Mouse (Mus musculus) forebrain, embryonic 14.5 days (tissue): ENCODE measurements at regions not wholly inside any gene's neighbourhood (a gene's known extent, or its start where the extent isn't known, plus 50 kb on each side); places are given as distances from the start of the nearest gene placed in this dataset.

Source experiments
- ATAC-seq: fragments of 200-750 bp; cut with Nextera tagmentation; 2 replicates; pipeline ENCODE4 v1.8.0; 2017; ENCODE audit warnings: mild to moderate bottlenecking, moderate library complexity
- DNase-seq: peaks from one replicate; pipeline ENCODE4 v3.0.0-alpha.2; 2015; ENCODE audit warnings: low spot score
- H3K27ac ChIP-seq: fragments of 300-500 bp; sonication (generic); 2 replicates; pipeline ENCODE4 v1.5.1; 2014; ENCODE audit warnings: low read depth, mild to moderate bottlenecking, control low read depth, low read length, moderate library complexity
- H3K27me3 ChIP-seq: fragments of 300-500 bp; sonication (generic); replicated peaks from 2 replicates; pipeline ENCODE4 v1.6.1; 2014; ENCODE audit warnings: low read length, control low read depth, mixed read lengths; ENCODE audit not compliant: control insufficient read depth, insufficient read depth
- H3K36me3 ChIP-seq: fragments of 300-500 bp; sonication (generic); 2 replicates; pipeline ENCODE4 v1.6.1; 2014; ENCODE audit warnings: low read length, control low read depth; ENCODE audit not compliant: control insufficient read depth, insufficient read depth
- H3K4me1 ChIP-seq: fragments of 300-500 bp; sonication (generic); 2 replicates; pipeline ENCODE4 v1.6.1; 2014; ENCODE audit warnings: antibody characterized with exemption, low read length, control low read depth; ENCODE audit not compliant: control insufficient read depth, insufficient read depth
- H3K4me2 ChIP-seq: fragments of 300-500 bp; sonication (generic); 2 replicates; pipeline ENCODE4 v1.6.1; 2014; ENCODE audit warnings: mild to moderate bottlenecking, control low read depth, low read length
- H3K4me3 ChIP-seq: fragments of 300-500 bp; sonication (generic); 2 replicates; pipeline ENCODE4 v1.5.1; 2014; ENCODE audit warnings: low read depth, low read length, control low read depth
- H3K9ac ChIP-seq: fragments of 300-500 bp; sonication (generic); 2 replicates; pipeline ENCODE4 v1.6.1; 2014; ENCODE audit warnings: mild to moderate bottlenecking, low read length, control low read depth, moderate library complexity
- H3K9me3 ChIP-seq: fragments of 300-500 bp; sonication (generic); replicated peaks from 2 replicates; pipeline ENCODE4 v1.6.1; 2016; ENCODE audit warnings: low read length, control low read depth, mixed read lengths; ENCODE audit not compliant: control insufficient read depth
- WGBS: fragments of 180-500 bp; shearing (Covaris S2); extraction: QIAGEN DNeasy Blood & Tissue Kit; methylation state at CpG from one replicate; pipeline ENCODE4 v1.1.7; 2014; 5-methylcytosine and 5-hydroxymethylcytosine counted together

DNA sequence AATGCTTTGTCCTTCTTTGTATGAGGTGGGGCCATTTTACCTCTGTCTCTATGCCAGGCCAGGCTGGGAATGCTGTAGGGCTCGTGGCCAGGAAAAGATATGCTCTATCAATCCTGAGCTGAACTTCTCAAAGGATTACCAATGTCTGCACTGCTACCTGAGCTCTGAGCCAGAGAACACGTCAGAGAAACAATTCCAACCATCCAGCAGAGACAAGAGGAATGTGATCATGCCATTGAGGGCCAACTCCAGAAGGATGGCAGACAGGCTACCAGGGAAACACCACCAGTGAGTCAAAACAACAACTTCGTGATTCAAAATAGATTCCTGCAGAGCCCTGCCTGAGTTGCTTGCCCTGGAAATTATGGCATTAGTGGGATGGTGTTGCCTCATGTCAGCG is 361.0 kb downstream of the Adam3 start:
- Histone ChIP-seq H3K36me3 (no peaks in the 10 kb centered on the region), H3K4me1 (no peaks in the 10 kb centered on the region), H3K4me2 (no peak overlapping the region), H3K9ac (no peak overlapping the region), H3K27me3 (no peaks in the 10 kb centered on the region), H3K27ac (no peak overlapping the region), H3K9me3 (no peaks in the 10 kb centered on the region; the same call in 1 of the 2 replicates), H3K4me3 (no peak overlapping the region)
- no peak for ATAC-seq
- no peak for DNase-seq
- WGBS: 74% methylated on average over 4 of the region's 4 CpGs

- no peak overlapping the region for H3K4me3 ChIP-seq
- no peak overlapping the region for H3K9ac ChIP-seq
Measured at GRCm38 (mm10) chr8:24359022-24359600, 366.5 kb downstream of the Adam3 start.

DNA sequence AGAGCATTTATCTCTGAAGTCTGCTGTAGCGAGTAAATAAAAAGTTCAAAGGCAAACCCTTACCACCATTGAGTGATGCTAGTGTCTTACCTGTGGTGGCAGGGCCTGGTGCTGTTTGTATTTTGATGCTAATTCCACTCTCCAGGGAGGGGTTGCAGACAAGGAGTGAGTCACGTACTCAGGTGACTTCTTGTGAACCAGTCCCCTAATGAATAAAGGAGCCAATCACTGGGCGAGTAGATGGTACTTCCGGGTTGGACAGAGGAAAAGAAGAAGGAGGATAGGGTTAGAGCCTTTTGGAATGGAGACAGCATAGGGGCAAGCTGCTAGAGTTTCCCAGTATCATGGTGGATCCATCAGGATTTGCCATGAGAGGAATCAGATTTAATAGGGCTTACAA is 370.5 kb downstream of the Adam3 start:
- WGBS: 88% methylated on average over 4 of the region's 4 CpGs
- H3K4me3 ChIP-seq: no peak overlapping the region
- H3K4me1 ChIP-seq: no peaks in the 10 kb centered on the region
- no peaks in the 10 kb centered on the region for H3K36me3 ChIP-seq
- no peaks in the 10 kb centered on the region for H3K27me3 ChIP-seq
- H3K4me2 ChIP-seq: no peak overlapping the region
- H3K9me3 ChIP-seq: no peaks in the 10 kb centered on the region; the same call in 1 of the 2 replicates
- no peak overlapping the region for H3K27ac ChIP-seq
- ATAC-seq: no peak
- H3K9ac ChIP-seq: no peak overlapping the region
- no peak for DNase-seq

More at GRCm38 (mm10) chr8:24359022-24359600, 366.5 kb downstream of the Adam3 start:
- Histone ChIP-seq H3K9me3 (no peaks in the 10 kb centered on the region; the same call in 1 of the 2 replicates), H3K27me3 (no peaks in the 10 kb centered on the region), H3K4me2 (no peak overlapping the region), H3K27ac (no peak overlapping the region), H3K4me1 (no peaks in the 10 kb centered on the region), H3K36me3 (no peaks in the 10 kb centered on the region)
- DNase-seq (no peak), ATAC-seq (no peak)

- no peaks in the 10 kb centered on the region for H3K4me1 ChIP-seq
- H3K27me3 ChIP-seq: no peaks in the 10 kb centered on the region
- H3K36me3 ChIP-seq: no peaks in the 10 kb centered on the region
- 75% methylated on average over 7 of the region's 7 CpGs for WGBS
- H3K27ac ChIP-seq: no peak overlapping the region
- ATAC-seq: no peak
- H3K4me3 ChIP-seq: no peak overlapping the region
- no peak overlapping the region for H3K4me2 ChIP-seq
- no peak overlapping the region for H3K9ac ChIP-seq
- no peaks in the 10 kb centered on the region for H3K9me3 ChIP-seq
- no peak for DNase-seq
Measured at GRCm38 (mm10) chr8:24353842-24354241, 371.8 kb downstream of the Adam3 start.

DNA sequence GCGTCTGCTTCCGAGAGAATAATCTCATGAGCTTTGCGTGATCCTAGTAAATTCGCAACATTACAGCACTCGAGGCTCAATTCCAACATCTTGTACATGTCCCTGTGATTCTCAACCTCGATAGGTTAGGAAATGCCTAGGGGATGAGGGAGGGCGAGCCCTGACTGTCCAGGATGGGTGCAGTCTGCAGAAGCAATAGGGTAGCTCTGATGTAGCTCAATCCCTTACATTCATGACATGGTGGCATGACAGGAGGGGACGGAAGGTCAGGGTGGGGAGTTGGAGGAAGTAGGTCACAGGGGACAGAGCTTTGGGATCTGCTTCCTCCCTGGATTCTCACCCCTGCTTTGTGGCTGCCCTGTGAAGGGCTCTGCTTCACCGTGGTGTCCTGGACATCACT is 373.3 kb downstream of the Adam3 start:
- Histone ChIP-seq H3K4me1 (no peaks in the 10 kb centered on the region), H3K27me3 (no peaks in the 10 kb centered on the region), H3K27ac (no peak overlapping the region), H3K9ac (no peak overlapping the region), H3K4me3 (no peak overlapping the region), H3K9me3 (no peaks in the 10 kb centered on the region), H3K36me3 (no peaks in the 10 kb centered on the region), H3K4me2 (no peak overlapping the region)
- WGBS: 83% methylated on average over 9 of the region's 9 CpGs
- DNase-seq (no peak), ATAC-seq (no peak)

- Histone ChIP-seq H3K4me1 (no peaks in the 10 kb centered on the region), H3K27ac (no peak overlapping the region), H3K4me2 (no peak overlapping the region), H3K27me3 (no peaks in the 10 kb centered on the region), H3K36me3 (no peaks in the 10 kb centered on the region), H3K4me3 (no peak overlapping the region), H3K9ac (no peak overlapping the region), H3K9me3 (no peaks in the 10 kb centered on the region)
- ATAC-seq (no peak), DNase-seq (no peak)
- WGBS: 48% methylated on average over 6 of the region's 6 CpGs
Measured at GRCm38 (mm10) chr8:24351760-24352159, 373.9 kb downstream of the Adam3 start.

DNA sequence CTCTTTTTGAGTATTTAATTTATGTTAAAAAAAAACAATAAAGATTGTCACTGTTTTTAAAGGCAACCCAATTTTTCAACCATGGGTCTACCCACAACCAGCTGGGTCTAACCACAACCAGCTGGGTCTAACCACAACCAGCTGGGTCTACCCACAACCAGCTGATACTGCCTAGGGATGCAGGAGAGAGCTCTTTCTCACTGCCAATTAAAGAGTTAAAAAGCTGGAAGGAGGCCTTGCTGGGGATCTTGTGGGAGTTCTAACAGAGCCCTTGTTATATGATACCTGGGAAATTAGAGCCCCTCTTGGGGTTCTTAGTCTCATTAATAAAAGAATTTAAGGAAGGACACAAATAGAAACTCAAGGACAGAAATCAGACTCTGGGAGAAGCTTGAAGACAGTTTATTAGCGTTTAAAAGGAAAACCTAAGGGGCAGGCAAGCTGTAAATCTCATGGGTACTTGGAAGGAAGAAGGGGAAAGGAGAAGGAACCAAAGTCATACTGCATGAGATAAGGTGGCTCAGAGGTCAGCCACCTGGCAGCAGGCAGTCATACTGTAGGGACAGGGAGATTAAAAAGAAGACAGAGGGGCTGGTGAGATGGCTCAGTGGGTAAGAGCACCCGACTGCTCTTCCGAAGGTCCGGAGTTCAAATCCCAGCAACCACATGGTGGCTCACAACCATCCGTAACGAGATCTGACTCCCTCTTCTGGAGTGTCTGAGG is 379.1 kb downstream of the Adam3 start:
- H3K9me3 ChIP-seq: no peaks in the 10 kb centered on the region
- no peak overlapping the region for H3K4me3 ChIP-seq
- no peaks in the 10 kb centered on the region for H3K27me3 ChIP-seq
- no peak for DNase-seq
- H3K9ac ChIP-seq: no peak overlapping the region
- H3K36me3 ChIP-seq: no peaks in the 10 kb centered on the region
- no peak overlapping the region for H3K27ac ChIP-seq
- whole genome bisulfite sequencing: 75% methylated on average over 6 of the region's 6 CpGs
- no peak for ATAC-seq
- no peak overlapping the region for H3K4me2 ChIP-seq
- H3K4me1 ChIP-seq: no peaks in the 10 kb centered on the region

DNA sequence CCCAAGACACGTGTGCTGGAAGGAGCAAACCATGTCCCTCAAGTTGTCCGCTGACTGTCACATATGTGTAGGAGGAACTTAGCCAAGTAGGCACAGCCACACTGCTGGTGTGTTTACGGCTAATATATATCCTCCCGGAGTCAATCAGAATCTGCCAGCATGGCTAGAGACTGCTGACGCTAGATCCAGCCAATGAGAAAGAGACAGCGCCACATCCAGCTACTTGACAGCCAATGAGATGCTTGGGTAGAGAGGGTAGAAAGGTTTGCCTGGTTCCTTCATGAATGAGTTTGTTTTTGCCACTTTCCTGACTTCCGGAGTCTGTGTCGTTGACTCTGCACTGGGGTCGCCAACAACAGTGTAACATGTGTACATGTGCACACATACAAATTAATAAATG is 387.0 kb downstream of the Adam3 start:
- WGBS: 92% methylated on average over 9 of the region's 9 CpGs
- ATAC-seq (no peak), DNase-seq (no peak)
- no peak overlapping the region for H3K27ac ChIP-seq
- no peaks in the 10 kb centered on the region for H3K36me3 ChIP-seq
- no peaks in the 10 kb centered on the region for H3K4me1 ChIP-seq
- H3K27me3 ChIP-seq: no peaks in the 10 kb centered on the region
- H3K9me3 ChIP-seq: no peaks in the 10 kb centered on the region
- no peak overlapping the region for H3K4me2 ChIP-seq
- no peak overlapping the region for H3K4me3 ChIP-seq
- no peak overlapping the region for H3K9ac ChIP-seq

DNA sequence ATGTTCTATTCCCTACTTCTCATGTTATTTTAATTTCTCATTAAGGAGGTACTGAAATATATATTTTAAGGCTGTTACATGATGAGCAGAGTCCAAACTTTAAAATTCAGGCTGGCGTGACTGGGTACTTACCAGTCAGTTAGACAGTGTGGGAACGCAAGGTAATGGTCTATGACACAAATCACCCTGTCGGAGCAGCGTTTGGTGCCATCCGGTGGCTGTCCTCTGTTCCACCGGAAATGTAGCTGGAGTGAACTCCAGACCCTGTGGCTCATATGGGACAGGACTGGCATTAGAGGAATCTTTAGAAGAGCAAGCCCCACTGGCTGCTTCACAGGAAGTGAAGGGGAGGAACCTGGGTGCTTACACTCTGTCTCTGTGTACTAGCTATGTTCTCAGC is 388.0 kb downstream of the Adam3 start:
- Histone ChIP-seq H3K27me3 (no peaks in the 10 kb centered on the region), H3K36me3 (no peaks in the 10 kb centered on the region), H3K4me2 (no peak overlapping the region), H3K9me3 (no peaks in the 10 kb centered on the region), H3K9ac (no peak overlapping the region), H3K4me1 (no peaks in the 10 kb centered on the region), H3K4me3 (no peak overlapping the region), H3K27ac (no peak overlapping the region)
- 59% methylated on average over 6 of the region's 6 CpGs for WGBS
- DNase-seq (peak; percentile 62), ATAC-seq (no peak)
